Mouse (Mus musculus) embryo, embryonic 11 days (tissue): ENCODE results near the gene Pcsk5.

ENCODE experiments used
- DNase-seq: peaks from one replicate; pipeline ENCODE4 v3.0.0-alpha.2; 2015

The Pcsk5 gene

DNA sequence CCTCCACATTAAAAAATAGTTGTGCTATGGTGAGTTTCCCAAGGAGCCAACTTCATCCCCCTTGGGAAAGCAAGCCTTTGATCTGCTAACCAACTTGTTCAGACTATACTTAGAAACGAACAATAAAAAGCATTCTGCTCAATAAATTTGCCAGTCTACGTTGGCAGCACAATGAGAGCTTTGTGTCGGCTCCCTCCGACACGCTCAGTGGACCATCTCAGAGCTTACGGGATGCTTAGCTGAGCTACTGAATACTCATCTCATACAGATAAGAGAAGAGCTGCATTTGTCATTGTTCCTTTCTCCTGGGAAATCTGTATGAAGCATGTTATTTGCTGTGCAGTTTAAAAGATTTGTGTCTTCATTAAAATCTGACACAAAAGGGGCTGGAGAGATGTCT is 451.0 kb downstream of the Pcsk5 start:
- peak; percentile 32 for DNase-seq

DNA sequence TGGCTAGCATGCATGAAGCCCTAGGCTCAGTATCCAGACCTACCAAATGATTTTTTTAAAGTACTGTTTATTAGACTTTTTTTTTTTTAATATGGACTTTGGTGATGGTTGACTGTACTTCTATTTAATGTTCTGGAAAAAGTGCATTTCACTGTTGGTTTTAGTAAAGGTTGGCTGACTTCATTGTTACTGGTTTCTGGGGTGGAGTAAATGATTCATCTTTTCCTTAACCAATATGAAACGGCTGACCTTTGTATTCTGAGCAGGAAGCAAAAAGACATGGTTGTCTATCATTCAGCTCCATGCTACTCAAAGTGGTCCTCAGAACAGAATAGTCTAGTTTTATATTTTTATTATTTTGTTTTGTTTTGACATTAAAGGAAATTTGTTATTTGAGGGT is 452.0 kb downstream of the Pcsk5 start:
- no peak for DNase-seq

GRCm38 (mm10) chr19:17385022-17385421 is 452.4 kb downstream of the Pcsk5 start:
- no peak for DNase-seq

GRCm38 (mm10) chr19:17382807-17383397 is 454.5 kb downstream of the Pcsk5 start:
- DNase-seq: no peak
